Mouse (Mus musculus): ENCODE measurements around the gene Grcc10. TPM values are rescaled to one million over a fixed set of nuclear protein-coding genes. Genes with fewer than 3 reads are reported as not detected.

Gene Grcc10
- polyA plus RNA-seq, 1 experiment from 2014 or later = 677 TPM

MicroRNAs within 50 kb of the gene (microRNA counts, 519-probe panel; counts per million panel counts)
- 51.3 counts per million for microRNA mmu-miR-141
- 1,162 counts per million, percentile 4 among the panel's probes with 10 or more counts for microRNA mmu-miR-200c

Small RNAs within 50 kb of the gene (microRNA-seq; reads per million reads assigned to microRNA genes)
- gene Mir141 (6.0 reads per million, percentile 18 among the genes with 10 or more reads in this experiment), gene Mir200c (43.0 reads per million, percentile 39 among the genes with 10 or more reads in this experiment)

Other genes starting within 250 kb of the Grcc10 start
- gene C1rl, start 248.3 kb downstream of the Grcc10 start, polyA plus RNA-seq (2015; fragmentation: Nextera tagmentation; extraction: Ambion mirVana) = 0.32 TPM in 2 replicates
- 0.10 and 0.25 TPM in 2 replicates for gene C1ra, start 229.0 kb downstream of the Grcc10 start, polyA plus RNA-seq (2015; fragmentation: Nextera tagmentation; extraction: Ambion mirVana)
- gene C1s1, start 199.0 kb downstream of the Grcc10 start, polyA plus RNA-seq (2015; fragmentation: Nextera tagmentation; extraction: Ambion mirVana) = 0.52 and 1.1 TPM in 2 replicates
- gene C1rb, start 171.1 kb downstream of the Grcc10 start, polyA plus RNA-seq (2015; fragmentation: Nextera tagmentation; extraction: Ambion mirVana) = not detected in 2 replicates
- gene C1s2, start 105.3 kb downstream of the Grcc10 start, polyA plus RNA-seq (2015; fragmentation: Nextera tagmentation; extraction: Ambion mirVana) = 0.06 and 0.16 TPM in 2 replicates
- gene Lpcat3, start 78.3 kb downstream of the Grcc10 start, polyA plus RNA-seq (2015; fragmentation: Nextera tagmentation; extraction: Ambion mirVana) = 38.5 and 52.2 TPM in 2 replicates
- 111 and 118 TPM in 2 replicates for gene Emg1, start 29.2 kb downstream of the Grcc10 start, polyA plus RNA-seq (2015; fragmentation: Nextera tagmentation; extraction: Ambion mirVana)
- 254 and 257 TPM in 2 replicates for gene Phb2, start 29.0 kb downstream of the Grcc10 start, polyA plus RNA-seq (2015; fragmentation: Nextera tagmentation; extraction: Ambion mirVana)
- gene Ptpn6, start 2.7 kb downstream of the Grcc10 start, polyA plus RNA-seq (2015; fragmentation: Nextera tagmentation; extraction: Ambion mirVana) = 5.0 and 5.9 TPM in 2 replicates
- gene Gm45234, start 14.6 kb upstream of the Grcc10 start, polyA plus RNA-seq (2015; fragmentation: Nextera tagmentation; extraction: Ambion mirVana) = not detected in 2 replicates
- 21.6 and 22.7 TPM in 2 replicates for gene Atn1, start 15.2 kb upstream of the Grcc10 start, polyA plus RNA-seq (2015; fragmentation: Nextera tagmentation; extraction: Ambion mirVana)
- gene Eno2, start 28.3 kb upstream of the Grcc10 start, polyA plus RNA-seq (2015; fragmentation: Nextera tagmentation; extraction: Ambion mirVana) = 53.2 and 58.7 TPM in 2 replicates
- 4.0 and 6.3 TPM in 2 replicates for gene Lrrc23, start 38.4 kb upstream of the Grcc10 start, polyA plus RNA-seq (2015; fragmentation: Nextera tagmentation; extraction: Ambion mirVana)
- 7.8 and 8.4 TPM in 2 replicates for gene Spsb2, start 67.3 kb upstream of the Grcc10 start, polyA plus RNA-seq (2015; fragmentation: Nextera tagmentation; extraction: Ambion mirVana)
- 361 and 374 TPM in 2 replicates for gene Tpi1, start 72.9 kb upstream of the Grcc10 start, polyA plus RNA-seq (2015; fragmentation: Nextera tagmentation; extraction: Ambion mirVana)
- 189 and 200 TPM in 2 replicates for gene Usp5, start 88.1 kb upstream of the Grcc10 start, polyA plus RNA-seq (2015; fragmentation: Nextera tagmentation; extraction: Ambion mirVana)
- 42.6 and 51.2 TPM in 2 replicates for gene Cdca3, start 88.2 kb upstream of the Grcc10 start, polyA plus RNA-seq (2015; fragmentation: Nextera tagmentation; extraction: Ambion mirVana)
- gene Gnb3, start 98.9 kb upstream of the Grcc10 start, polyA plus RNA-seq (2015; fragmentation: Nextera tagmentation; extraction: Ambion mirVana) = 0.78 and 1.3 TPM in 2 replicates
- gene P3h3, start 116.4 kb upstream of the Grcc10 start, polyA plus RNA-seq (2015; fragmentation: Nextera tagmentation; extraction: Ambion mirVana) = 16.4 and 19.1 TPM in 2 replicates
- gene Gpr162, start 122.6 kb upstream of the Grcc10 start, polyA plus RNA-seq (2015; fragmentation: Nextera tagmentation; extraction: Ambion mirVana) = 21.3 and 22.5 TPM in 2 replicates
- gene Cd4, start 146.8 kb upstream of the Grcc10 start, polyA plus RNA-seq (2015; fragmentation: Nextera tagmentation; extraction: Ambion mirVana) = 0.14 and 0.19 TPM in 2 replicates
- gene Lag3, start 170.3 kb upstream of the Grcc10 start, polyA plus RNA-seq (2015; fragmentation: Nextera tagmentation; extraction: Ambion mirVana) = 2.4 and 2.6 TPM in 2 replicates
- gene Ptms, start 178.7 kb upstream of the Grcc10 start, polyA plus RNA-seq (2015; fragmentation: Nextera tagmentation; extraction: Ambion mirVana) = 744 and 801 TPM in 2 replicates
- gene Mlf2, start 190.0 kb upstream of the Grcc10 start, polyA plus RNA-seq (2015; fragmentation: Nextera tagmentation; extraction: Ambion mirVana) = 481 and 505 TPM in 2 replicates
- gene Cops7a, start 224.2 kb upstream of the Grcc10 start, polyA plus RNA-seq (2015; fragmentation: Nextera tagmentation; extraction: Ambion mirVana) = 89.3 and 94.5 TPM in 2 replicates

All from hindbrain, embryonic 13.5 days (tissue).